Mouse (Mus musculus) liver, embryonic 15.5 days (tissue): ENCODE results near the gene Prkab1. TPM values are rescaled to one million over a fixed set of nuclear protein-coding genes. Genes with fewer than 3 reads are reported as not detected.

ENCODE experiments used
- ATAC-seq: fragments of 200-750 bp; cut with Nextera tagmentation; 2 replicates; pipeline ENCODE4 v1.8.0; 2017; ENCODE audit warnings: moderate number of reproducible peaks, mild to moderate bottlenecking, moderate library complexity; ENCODE audit not compliant: insufficient read depth
- H3K27ac ChIP-seq: fragments of 300-500 bp; sonication (generic); replicated peaks from 2 replicates; pipeline ENCODE4 v1.5.1; 2015; ENCODE audit warnings: mild to moderate bottlenecking, inconsistent platforms
- H3K27me3 ChIP-seq: fragments of 300-500 bp; sonication (generic); 2 replicates; pipeline ENCODE4 v1.6.1; 2015; ENCODE audit warnings: mild to moderate bottlenecking, inconsistent platforms
- H3K36me3 ChIP-seq: fragments of 300-500 bp; sonication (generic); replicated peaks from 2 replicates; pipeline ENCODE4 v1.6.1; 2015; ENCODE audit warnings: moderate library complexity, mild to moderate bottlenecking, inconsistent platforms
- H3K4me1 ChIP-seq: fragments of 300-500 bp; sonication (generic); replicated peaks from 2 replicates; pipeline ENCODE4 v1.6.1; 2015; ENCODE audit warnings: inconsistent platforms
- H3K4me2 ChIP-seq: fragments of 300-500 bp; sonication (generic); 2 replicates; pipeline ENCODE4 v1.6.1; 2015; ENCODE audit warnings: moderate library complexity, mild to moderate bottlenecking, inconsistent platforms
- H3K4me3 ChIP-seq: fragments of 300-500 bp; sonication (generic); replicated peaks from 2 replicates; pipeline ENCODE4 v1.5.1; 2015; ENCODE audit warnings: mild to moderate bottlenecking, inconsistent platforms
- H3K9ac ChIP-seq: fragments of 300-500 bp; sonication (generic); 2 replicates; pipeline ENCODE4 v1.6.1; 2015; ENCODE audit warnings: moderate library complexity, mild to moderate bottlenecking, inconsistent platforms
- H3K9me3 ChIP-seq: fragments of 300-500 bp; sonication (generic); replicated peaks from 2 replicates; pipeline ENCODE4 v1.6.1; 2016; ENCODE audit warnings: inconsistent platforms
- WGBS: fragments of 180-500 bp; shearing (Covaris S2); methylation state at CpG from one replicate; pipeline ENCODE4 v1.1.7; 2015; ENCODE audit warnings: mixed read lengths; ENCODE audit not compliant: insufficient replicate concordance; 5-methylcytosine and 5-hydroxymethylcytosine counted together
- polyA plus RNA-seq: library from polyadenylated mRNA; unstranded; fragments of >200 nt; fragmentation: Nextera tagmentation; extraction: Ambion mirVana; gene quantifications from 2 replicates; pipeline ENCODE4 v1.2.1, GENCODE M21; 2015

The Prkab1 gene
- polyA plus RNA-seq, 1 experiment from 2014 or later: 89.4 TPM

- peak overlapping the region; percentile 98 for H3K27ac ChIP-seq
- H3K4me2 ChIP-seq: no peak overlapping the region; the same call in 1 of the 2 replicates
- H3K27me3 ChIP-seq: no peaks in the 10 kb centered on the region
- H3K36me3 ChIP-seq: peaks cover 87% of the 10 kb centered on the region
- 56% methylated on average over 6 of the region's 6 CpGs for WGBS
- peaks cover 66% of the 10 kb centered on the region for H3K4me1 ChIP-seq
- no peak for ATAC-seq
- H3K9me3 ChIP-seq: no peaks in the 10 kb centered on the region
- H3K4me3 ChIP-seq: no peak overlapping the region
- no peak overlapping the region for H3K9ac ChIP-seq
Measured at GRCm38 (mm10) chr5:116018784-116019183, 5.5 kb downstream of the Prkab1 start.

GRCm38 (mm10) chr5:116018196-116018595 lies 6.1 kb downstream of the Prkab1 start:
- peak overlapping the region; percentile 98; the same call in 1 of the 2 replicates for H3K27ac ChIP-seq
- H3K9ac ChIP-seq: no peak overlapping the region
- peaks cover 70% of the 10 kb centered on the region for H3K4me1 ChIP-seq
- H3K4me3 ChIP-seq: no peak overlapping the region
- peaks cover 93% of the 10 kb centered on the region for H3K36me3 ChIP-seq
- no peaks in the 10 kb centered on the region for H3K9me3 ChIP-seq
- ATAC-seq: no peak
- 86% methylated on average over 9 of the region's 9 CpGs for WGBS
- H3K27me3 ChIP-seq: no peaks in the 10 kb centered on the region
- no peak overlapping the region for H3K4me2 ChIP-seq

- 88% methylated on average over 8 of the region's 8 CpGs for WGBS
- Histone ChIP-seq H3K9me3 (no peaks in the 10 kb centered on the region), H3K36me3 (peaks cover 100% of the 10 kb centered on the region), H3K4me1 (peaks cover 68% of the 10 kb centered on the region), H3K4me3 (no peak overlapping the region), H3K27ac (no peak overlapping the region), H3K27me3 (no peaks in the 10 kb centered on the region), H3K4me2 (no peak overlapping the region), H3K9ac (no peak overlapping the region)
- no peak for ATAC-seq
Measured at GRCm38 (mm10) chr5:116017391-116017790, 6.9 kb downstream of the Prkab1 start.

GRCm38 (mm10) chr5:116016542-116016941 lies 7.8 kb downstream of the Prkab1 start:
- ATAC-seq: no peak
- H3K9me3 ChIP-seq: no peaks in the 10 kb centered on the region
- no peak overlapping the region for H3K9ac ChIP-seq
- H3K4me3 ChIP-seq: no peak overlapping the region
- H3K36me3 ChIP-seq: peaks cover 91% of the 10 kb centered on the region
- no peak overlapping the region for H3K27ac ChIP-seq
- no peak overlapping the region for H3K4me2 ChIP-seq
- peaks cover 59% of the 10 kb centered on the region for H3K4me1 ChIP-seq
- no peaks in the 10 kb centered on the region for H3K27me3 ChIP-seq
- WGBS: 81% methylated on average over 5 of the region's 5 CpGs

- H3K4me3 ChIP-seq: no peak overlapping the region
- H3K4me2 ChIP-seq: no peak overlapping the region
- no peak for ATAC-seq
- peaks cover 52% of the 10 kb centered on the region for H3K4me1 ChIP-seq
- H3K9me3 ChIP-seq: no peaks in the 10 kb centered on the region
- H3K27ac ChIP-seq: no peak overlapping the region
- H3K9ac ChIP-seq: no peak overlapping the region
- 86% methylated on average over 11 of the region's 11 CpGs for WGBS
- no peaks in the 10 kb centered on the region for H3K27me3 ChIP-seq
- peaks cover 69% of the 10 kb centered on the region for H3K36me3 ChIP-seq
Measured at GRCm38 (mm10) chr5:116014237-116014636, 10.1 kb downstream of the Prkab1 start.

GRCm38 (mm10) chr5:116013821-116014220 lies 10.5 kb downstream of the Prkab1 start:
- Histone ChIP-seq H3K36me3 (peaks cover 69% of the 10 kb centered on the region), H3K4me1 (peaks cover 52% of the 10 kb centered on the region)

GRCm38 (mm10) chr5:116012503-116012902 lies 11.8 kb downstream of the Prkab1 start:
- Histone ChIP-seq H3K4me1 (peaks cover 49% of the 10 kb centered on the region), H3K4me3 (no peak overlapping the region), H3K9me3 (no peaks in the 10 kb centered on the region), H3K27ac (no peak overlapping the region), H3K36me3 (peaks cover 67% of the 10 kb centered on the region), H3K9ac (no peak overlapping the region), H3K27me3 (no peaks in the 10 kb centered on the region), H3K4me2 (no peak overlapping the region)
- 68% methylated on average over 7 of the region's 7 CpGs for WGBS
- ATAC-seq: no peak

More at GRCm38 (mm10) chr5:116013821-116014220, 10.5 kb downstream of the Prkab1 start:
- Histone ChIP-seq H3K9ac (no peak overlapping the region), H3K27ac (no peak overlapping the region), H3K9me3 (no peaks in the 10 kb centered on the region), H3K4me3 (no peak overlapping the region), H3K27me3 (no peaks in the 10 kb centered on the region), H3K4me2 (no peak overlapping the region)
- 79% methylated on average over 8 of the region's 8 CpGs for WGBS
- no peak for ATAC-seq

- peaks cover 46% of the 10 kb centered on the region for H3K4me1 ChIP-seq
- H3K9me3 ChIP-seq: no peaks in the 10 kb centered on the region
- H3K9ac ChIP-seq: no peak overlapping the region
- no peak overlapping the region for H3K4me3 ChIP-seq
- no peaks in the 10 kb centered on the region for H3K27me3 ChIP-seq
- no peak for ATAC-seq
- H3K27ac ChIP-seq: no peak overlapping the region
- no peak overlapping the region for H3K4me2 ChIP-seq
- 64% methylated on average over 7 of the region's 7 CpGs for WGBS
- peaks cover 67% of the 10 kb centered on the region for H3K36me3 ChIP-seq
Measured at GRCm38 (mm10) chr5:116011700-116012099, 12.6 kb downstream of the Prkab1 start.

- no peaks in the 10 kb centered on the region for H3K9me3 ChIP-seq
- H3K36me3 ChIP-seq: peaks cover 67% of the 10 kb centered on the region
- ATAC-seq: no peak; the same call in 1 of the 2 replicates
- no peaks in the 10 kb centered on the region for H3K27me3 ChIP-seq
- no peak overlapping the region for H3K4me2 ChIP-seq
- no peak overlapping the region for H3K4me3 ChIP-seq
- WGBS: 60% methylated on average over 2 of the region's 2 CpGs
- H3K27ac ChIP-seq: no peak overlapping the region; the same call in 1 of the 2 replicates
- H3K4me1 ChIP-seq: peaks cover 46% of the 10 kb centered on the region
- H3K9ac ChIP-seq: no peak overlapping the region
Measured at GRCm38 (mm10) chr5:116009884-116010627, 14.3 kb downstream of the Prkab1 start.

- Histone ChIP-seq H3K36me3 (peaks cover 67% of the 10 kb centered on the region), H3K27me3 (no peaks in the 10 kb centered on the region), H3K9ac (no peak overlapping the region), H3K4me2 (no peak overlapping the region), H3K4me1 (peaks cover 43% of the 10 kb centered on the region), H3K27ac (no peak overlapping the region; the same call in 1 of the 2 replicates), H3K4me3 (no peak overlapping the region), H3K9me3 (no peaks in the 10 kb centered on the region)
- WGBS: 78% methylated on average over 15 of the region's 15 CpGs
- no peak for ATAC-seq
Measured at GRCm38 (mm10) chr5:116009091-116009851, 15.0 kb downstream of the Prkab1 start.

- H3K9ac ChIP-seq: no peak overlapping the region
- H3K36me3 ChIP-seq: peaks cover 66% of the 10 kb centered on the region
- no peak for ATAC-seq
- H3K4me2 ChIP-seq: no peak overlapping the region
- peaks cover 30% of the 10 kb centered on the region for H3K4me1 ChIP-seq
- H3K27ac ChIP-seq: no peak overlapping the region
- H3K27me3 ChIP-seq: no peaks in the 10 kb centered on the region
- no peak overlapping the region for H3K4me3 ChIP-seq
- WGBS: 69% methylated on average over 13 of the region's 13 CpGs
- H3K9me3 ChIP-seq: no peaks in the 10 kb centered on the region
Measured at GRCm38 (mm10) chr5:116007723-116008122, 16.6 kb downstream of the Prkab1 start.
